Mouse (Mus musculus) midbrain, embryonic 13.5 days (tissue): Measurements from ENCODE around the gene Efcc1. TPM values are rescaled to one million over a fixed set of nuclear protein-coding genes. Genes with fewer than 3 reads are reported as not detected.

Experiments
- ATAC-seq: fragments of 200-750 bp; cut with Nextera tagmentation; 2 replicates; pipeline ENCODE4 v1.8.0; 2017; ENCODE audit warnings: mild to moderate bottlenecking, moderate TSS enrichment, moderate library complexity
- H3K27ac ChIP-seq: fragments of 300-500 bp; sonication (generic); 2 replicates; pipeline ENCODE4 v1.5.1; 2015; ENCODE audit warnings: inconsistent platforms, mild to moderate bottlenecking, moderate library complexity
- H3K27me3 ChIP-seq: fragments of 300-500 bp; sonication (generic); 2 replicates; pipeline ENCODE4 v1.6.1; 2015; ENCODE audit warnings: mild to moderate bottlenecking, inconsistent platforms
- H3K36me3 ChIP-seq: fragments of 300-500 bp; sonication (generic); 2 replicates; pipeline ENCODE4 v1.6.1; 2015; ENCODE audit warnings: mild to moderate bottlenecking, inconsistent platforms
- H3K4me1 ChIP-seq: fragments of 300-500 bp; sonication (generic); replicated peaks from 2 replicates; pipeline ENCODE4 v1.6.1; 2015; ENCODE audit warnings: inconsistent platforms
- H3K4me2 ChIP-seq: fragments of 300-500 bp; sonication (generic); replicated peaks from 2 replicates; pipeline ENCODE4 v1.6.1; 2015; ENCODE audit warnings: moderate library complexity, mild to moderate bottlenecking, inconsistent platforms
- H3K4me3 ChIP-seq: fragments of 300-500 bp; sonication (generic); replicated peaks from 2 replicates; pipeline ENCODE4 v1.5.1; 2015; ENCODE audit warnings: mild to moderate bottlenecking, inconsistent platforms
- H3K9ac ChIP-seq: fragments of 300-500 bp; sonication (generic); replicated peaks from 2 replicates; pipeline ENCODE4 v1.6.1; 2015; ENCODE audit warnings: mild to moderate bottlenecking, inconsistent platforms
- H3K9me3 ChIP-seq: fragments of 300-500 bp; sonication (generic); 2 replicates; pipeline ENCODE4 v1.6.1; 2016; ENCODE audit warnings: mild to moderate bottlenecking, inconsistent platforms
- WGBS: fragments of 180-500 bp; shearing (Covaris S2); methylation state at CpG from one replicate; pipeline ENCODE4 v1.1.7; 2015; 5-methylcytosine and 5-hydroxymethylcytosine counted together
- polyA plus RNA-seq: library from polyadenylated mRNA; unstranded; fragments of >200 nt; fragmentation: Nextera tagmentation; extraction: Ambion mirVana; gene quantifications from 2 replicates; pipeline ENCODE4 v1.2.1, GENCODE M21; 2015

Efcc1 gene
- 3.2 and 4.2 TPM in 2 replicates for polyA plus RNA-seq

DNA sequence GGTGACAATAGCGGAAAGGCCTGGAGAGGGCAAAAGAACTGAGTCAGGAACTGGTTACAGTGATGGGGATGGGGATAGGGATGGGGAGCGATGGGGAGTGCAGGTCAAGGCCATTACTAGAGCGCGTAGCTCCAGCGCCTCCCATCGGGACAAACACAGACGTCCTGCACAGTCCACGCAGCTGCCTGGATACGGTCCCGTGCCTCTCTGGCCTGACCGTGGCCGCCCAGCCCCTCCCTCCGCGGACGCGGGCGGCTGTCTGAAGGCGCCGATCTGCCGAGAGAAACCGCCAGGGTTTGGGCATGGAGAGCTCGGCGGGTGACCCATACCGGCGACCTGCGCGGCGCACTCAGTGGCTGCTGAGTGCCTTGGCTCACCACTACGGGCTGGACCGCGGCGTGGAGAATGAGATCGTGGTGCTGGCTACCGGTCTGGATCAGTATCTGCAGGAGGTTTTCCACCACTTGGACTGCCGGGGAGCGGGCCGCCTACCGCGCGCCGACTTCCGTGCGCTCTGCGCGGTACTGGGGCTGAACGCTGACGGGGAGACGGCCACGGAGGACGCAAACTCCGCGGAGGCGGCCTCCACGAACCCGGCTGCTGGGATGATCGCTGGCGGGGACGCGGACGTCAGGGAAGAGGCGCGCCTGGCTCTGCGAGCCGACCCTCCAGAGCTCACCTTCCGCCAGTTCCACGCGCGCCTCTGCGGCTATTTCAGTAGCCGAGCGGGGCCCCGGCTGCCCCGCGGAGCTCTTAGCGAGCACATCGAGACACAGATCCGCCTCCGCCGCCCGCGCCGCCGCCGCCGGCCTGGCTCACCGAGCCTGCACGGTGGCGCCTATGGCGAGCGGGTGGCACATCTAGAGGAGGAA, at the start of gene Efcc1:
TSS of gene Efcc1 (plus strand) at position 279 of the 872 bp plus-strand sequence.
- H3K4me3 ChIP-seq, result peak within 1 kb of the TSS; percentile 51
- peaks cover 42% of the 10 kb centered on the region for H3K4me1 ChIP-seq
- WGBS, result under 1% methylated on average over 88 of the region's 90 CpGs
- H3K9me3 ChIP-seq, result no peaks in the 10 kb centered on the region
- peak within 1 kb of the TSS; percentile 70 for H3K9ac ChIP-seq
- H3K27me3 ChIP-seq, result peaks cover 60% of the 10 kb centered on the region
- H3K36me3 ChIP-seq, result no peaks in the 10 kb centered on the region
- H3K4me2 ChIP-seq, result peak within 1 kb of the TSS; percentile 68
- peak; percentile 82 for ATAC-seq
- H3K27ac ChIP-seq, result peak within 1 kb of the TSS; percentile 45

DNA sequence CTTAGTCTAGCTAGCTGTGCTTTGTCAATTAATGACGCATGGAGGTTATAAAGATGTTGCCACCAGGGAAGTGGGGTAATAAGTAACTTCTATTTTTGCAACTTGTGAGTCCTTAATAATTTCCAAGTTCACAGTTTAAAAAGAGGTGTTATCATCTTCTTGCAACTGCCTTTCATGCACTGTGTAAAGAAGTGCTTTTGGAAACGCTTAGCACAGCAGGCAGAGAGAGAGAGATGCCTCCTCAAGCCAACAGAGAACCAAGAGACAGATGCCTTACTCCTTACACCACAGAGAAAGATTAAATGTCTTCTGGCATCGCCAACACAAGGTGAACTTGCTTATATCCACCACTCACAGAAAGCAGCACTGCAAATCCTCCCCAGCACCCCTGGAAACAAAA, 34.7 kb upstream of the Efcc1 start:
- H3K27ac ChIP-seq, result no peak overlapping the region
- no peaks in the 10 kb centered on the region for H3K27me3 ChIP-seq
- no peak overlapping the region for H3K4me3 ChIP-seq
- no peaks in the 10 kb centered on the region for H3K36me3 ChIP-seq
- H3K9ac ChIP-seq, result no peak overlapping the region
- no peaks in the 10 kb centered on the region for H3K9me3 ChIP-seq
- ATAC-seq, result no peak
- 82% methylated on average over 3 of the region's 3 CpGs for WGBS
- no peak overlapping the region for H3K4me2 ChIP-seq
- no peaks in the 10 kb centered on the region for H3K4me1 ChIP-seq

DNA sequence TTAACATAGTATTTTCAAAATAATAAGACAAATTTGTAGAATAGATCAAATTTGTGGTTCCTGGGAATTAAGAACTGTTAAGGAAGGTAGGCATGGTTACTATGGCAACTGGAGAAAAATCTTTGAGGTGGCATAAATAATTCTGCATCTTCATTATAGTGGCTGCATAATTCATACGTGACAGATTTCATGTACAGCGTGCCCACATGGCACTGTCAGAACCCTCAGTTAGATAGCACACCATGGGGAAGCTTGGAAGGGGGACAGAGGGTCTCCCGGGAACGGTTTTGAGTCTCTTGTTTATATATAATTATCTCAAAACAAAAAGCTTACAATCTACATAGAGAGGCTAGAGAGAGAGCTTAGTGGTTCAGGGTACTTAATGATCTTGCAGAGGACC, 34.1 kb upstream of the Efcc1 start:
- Histone ChIP-seq H3K4me1 (no peaks in the 10 kb centered on the region), H3K4me2 (no peak overlapping the region), H3K9me3 (no peaks in the 10 kb centered on the region), H3K27me3 (no peaks in the 10 kb centered on the region), H3K27ac (no peak overlapping the region), H3K9ac (no peak overlapping the region), H3K36me3 (no peaks in the 10 kb centered on the region), H3K4me3 (no peak overlapping the region)
- WGBS, result 88% methylated on average over 4 of the region's 4 CpGs
- ATAC-seq, result no peak

DNA sequence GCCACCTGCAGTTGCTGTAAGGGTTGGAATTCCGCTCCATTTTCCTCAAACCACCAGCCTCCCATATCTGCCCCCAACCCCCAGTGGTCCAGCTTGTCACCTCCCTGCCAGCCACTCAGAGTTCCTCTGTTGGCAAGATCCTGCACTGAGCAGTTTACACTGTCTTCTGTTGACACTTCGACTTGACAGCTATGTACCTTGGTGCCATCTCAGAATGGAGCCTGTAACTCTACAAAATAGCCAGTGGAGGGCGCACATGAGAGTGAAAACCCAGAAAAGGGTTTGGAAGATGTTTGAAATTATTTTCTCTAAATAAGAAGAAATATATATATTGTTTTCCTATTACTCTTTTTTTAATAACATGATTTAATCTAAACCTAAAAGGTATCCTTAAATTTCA, 24.4 kb upstream of the Efcc1 start:
- Histone ChIP-seq H3K4me1 (no peaks in the 10 kb centered on the region), H3K4me2 (no peak overlapping the region), H3K27me3 (no peaks in the 10 kb centered on the region), H3K9ac (no peak overlapping the region), H3K27ac (no peak overlapping the region), H3K36me3 (no peaks in the 10 kb centered on the region), H3K4me3 (no peak overlapping the region), H3K9me3 (no peaks in the 10 kb centered on the region)
- 45% methylated on average over 3 of the region's 3 CpGs for WGBS
- no peak for ATAC-seq

DNA sequence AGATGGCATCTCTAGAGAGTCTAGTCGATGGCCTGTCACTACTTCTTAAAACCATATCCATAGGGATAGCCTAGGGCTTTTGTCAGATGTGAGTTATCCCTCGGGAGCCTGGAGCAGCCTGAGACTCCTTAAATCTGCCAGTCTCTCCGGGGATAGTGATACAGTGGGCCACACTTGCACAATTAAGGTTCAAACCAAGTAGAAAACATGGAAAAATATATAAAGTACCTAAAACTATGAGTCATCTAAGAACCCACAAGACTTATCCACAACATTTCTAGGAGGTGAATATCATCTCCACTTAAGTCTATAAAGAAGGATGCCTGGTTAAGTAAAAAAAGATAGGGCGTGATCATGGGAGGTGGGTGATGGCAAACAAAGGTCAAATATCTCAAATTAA, 18.4 kb upstream of the Efcc1 start:
- no peaks in the 10 kb centered on the region for H3K27me3 ChIP-seq
- no peak overlapping the region for H3K9ac ChIP-seq
- no peak overlapping the region for H3K4me3 ChIP-seq
- H3K9me3 ChIP-seq, result no peaks in the 10 kb centered on the region
- no peak for ATAC-seq
- no peak overlapping the region for H3K27ac ChIP-seq
- 90% methylated on average over 4 of the region's 4 CpGs for WGBS
- H3K4me1 ChIP-seq, result no peaks in the 10 kb centered on the region
- no peaks in the 10 kb centered on the region for H3K36me3 ChIP-seq
- H3K4me2 ChIP-seq, result no peak overlapping the region

DNA sequence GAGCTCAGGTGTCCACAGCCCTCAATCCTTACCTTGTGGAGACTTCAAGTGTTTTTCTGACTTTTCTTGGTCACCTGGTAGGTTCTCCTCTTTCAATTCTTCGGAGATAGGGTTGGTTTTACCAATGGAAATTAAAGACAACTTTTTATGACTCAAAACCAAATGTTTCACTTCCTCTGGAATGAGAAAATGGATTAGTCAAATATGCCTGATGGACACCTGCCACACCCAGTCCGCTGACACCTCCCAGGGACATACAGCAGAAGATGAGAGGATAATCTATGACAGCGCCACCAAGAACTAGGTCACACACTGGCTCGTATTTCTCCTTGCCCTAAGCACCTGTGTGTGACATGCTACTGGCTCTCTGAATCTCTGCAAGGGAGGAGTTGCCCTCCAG, 16.6 kb upstream of the Efcc1 start:
- no peaks in the 10 kb centered on the region for H3K9me3 ChIP-seq
- no peak overlapping the region for H3K4me3 ChIP-seq

DNA sequence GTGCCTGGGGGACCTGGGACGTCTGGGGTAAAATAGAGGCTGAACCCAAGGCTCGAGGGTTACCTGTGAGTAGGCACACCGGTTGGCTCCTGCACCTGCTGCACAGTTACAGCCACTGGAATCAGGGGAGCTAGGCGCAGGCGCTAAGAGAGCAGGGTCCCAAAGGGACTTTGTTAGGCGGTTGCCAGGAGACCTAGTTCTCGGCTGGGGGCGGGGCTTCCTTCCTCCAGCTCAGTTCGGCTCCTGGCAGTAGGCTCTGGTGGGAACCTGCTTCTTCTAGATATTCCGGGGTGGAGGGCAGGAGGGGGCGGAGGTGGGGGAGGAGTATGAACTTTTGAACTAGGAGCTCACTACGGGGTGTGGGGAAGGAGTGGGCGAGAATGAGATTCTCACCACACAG, 8.0 kb upstream of the Efcc1 start:
- H3K27ac ChIP-seq, result no peak overlapping the region
- 6% methylated on average over 13 of the region's 13 CpGs for WGBS
- no peaks in the 10 kb centered on the region; the same call in 1 of the 2 replicates for H3K27me3 ChIP-seq
- peaks cover 12% of the 10 kb centered on the region for H3K4me1 ChIP-seq
- no peaks in the 10 kb centered on the region for H3K36me3 ChIP-seq
- H3K4me2 ChIP-seq, result peak overlapping the region; percentile 4; the same call in 1 of the 2 replicates
- peak; percentile 88 for ATAC-seq
- H3K9me3 ChIP-seq, result no peaks in the 10 kb centered on the region
- H3K4me3 ChIP-seq, result no peak overlapping the region
- H3K9ac ChIP-seq, result no peak overlapping the region

More for the DNA sequence above, 16.6 kb upstream of the Efcc1 start:
- no peak for ATAC-seq
- H3K36me3 ChIP-seq, result no peaks in the 10 kb centered on the region
- no peak overlapping the region for H3K27ac ChIP-seq
- H3K4me1 ChIP-seq, result no peaks in the 10 kb centered on the region
- WGBS, result 87% methylated on average over 4 of the region's 4 CpGs
- H3K4me2 ChIP-seq, result no peak overlapping the region
- H3K27me3 ChIP-seq, result no peaks in the 10 kb centered on the region
- no peak overlapping the region for H3K9ac ChIP-seq

DNA sequence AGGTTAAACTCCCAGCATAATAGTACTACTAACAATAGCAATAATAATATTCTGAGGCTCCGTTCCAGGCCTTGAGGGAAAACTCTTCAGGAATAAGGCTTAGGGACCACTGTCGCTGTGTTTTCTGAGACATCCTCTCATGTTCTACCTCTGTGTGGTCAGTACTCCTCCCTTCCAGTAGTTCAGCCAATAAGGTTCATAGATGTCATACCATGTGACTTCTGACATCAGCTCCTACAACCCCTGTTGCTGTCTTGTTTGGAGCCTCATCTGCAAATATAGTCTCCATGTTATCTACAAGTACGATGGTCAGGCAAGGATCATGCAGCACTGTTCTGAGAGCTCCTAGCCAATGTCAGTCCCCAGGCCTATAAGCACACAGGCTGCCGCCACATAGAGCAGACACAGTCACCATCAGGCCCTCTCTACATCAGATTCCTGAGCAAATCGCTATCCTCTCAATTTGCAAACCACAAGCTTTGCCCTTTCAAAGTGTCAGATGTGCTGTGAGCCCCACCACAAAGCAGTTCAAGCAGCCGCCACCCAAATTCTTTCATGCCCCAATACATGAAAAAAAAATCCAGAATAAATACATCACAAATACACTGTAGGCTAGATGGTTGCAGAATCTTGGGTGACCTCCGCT, 5.3 kb upstream of the Efcc1 start:
- ATAC-seq, result no peak
- Histone ChIP-seq H3K27ac (no peak overlapping the region), H3K4me3 (no peak overlapping the region), H3K27me3 (peaks cover 21% of the 10 kb centered on the region), H3K36me3 (no peaks in the 10 kb centered on the region), H3K4me2 (no peak overlapping the region), H3K4me1 (peaks cover 21% of the 10 kb centered on the region), H3K9me3 (no peaks in the 10 kb centered on the region), H3K9ac (no peak overlapping the region)
- 60% methylated on average over 7 of the region's 7 CpGs for WGBS

DNA sequence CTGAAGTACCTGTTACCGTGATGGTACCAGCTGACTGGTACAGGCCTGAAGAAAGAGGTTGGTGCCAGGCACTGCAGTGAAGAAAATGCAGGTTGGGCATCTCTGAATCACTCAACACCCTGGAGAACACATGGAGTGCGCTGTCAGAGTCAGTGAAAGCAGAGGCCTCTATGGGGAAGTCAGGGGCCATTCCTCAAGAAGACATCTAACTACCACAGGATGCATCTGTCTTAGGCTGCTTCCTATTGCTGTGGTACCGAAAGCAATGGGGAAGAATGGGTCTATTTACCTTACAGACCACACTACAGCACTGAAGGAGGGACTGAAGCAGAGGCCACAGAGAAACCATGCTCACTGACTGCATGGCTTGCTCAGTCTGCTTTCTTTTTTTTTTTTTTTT, 2.6 kb upstream of the Efcc1 start:
- no peak overlapping the region for H3K9ac ChIP-seq
- 81% methylated on average over 3 of the region's 3 CpGs for WGBS
- no peak overlapping the region for H3K4me2 ChIP-seq
- ATAC-seq, result no peak
- no peak overlapping the region for H3K4me3 ChIP-seq
- H3K36me3 ChIP-seq, result no peaks in the 10 kb centered on the region
- no peak overlapping the region for H3K27ac ChIP-seq
- H3K27me3 ChIP-seq, result peaks cover 45% of the 10 kb centered on the region
- no peaks in the 10 kb centered on the region for H3K9me3 ChIP-seq
- H3K4me1 ChIP-seq, result peaks cover 34% of the 10 kb centered on the region

DNA sequence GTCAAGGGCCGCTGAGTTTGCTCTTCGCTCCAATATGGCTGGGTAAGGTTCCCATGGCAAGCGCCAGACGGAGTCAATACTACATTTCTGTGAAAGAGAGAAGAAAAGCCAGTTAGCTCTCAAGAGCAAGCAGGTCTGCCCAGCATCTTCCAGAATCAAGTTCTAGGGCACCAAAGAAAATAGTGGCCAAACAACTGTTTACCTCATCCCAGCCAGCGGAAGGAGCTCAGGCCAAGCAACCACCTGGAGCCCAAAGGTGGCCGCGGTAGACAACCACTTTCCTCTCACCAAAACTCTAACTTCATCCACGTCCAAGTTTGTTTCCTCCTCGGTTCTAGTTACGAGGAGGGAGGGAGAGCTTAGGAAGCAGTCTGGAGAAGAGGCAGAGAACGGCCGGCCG, 528 bp upstream of the Efcc1 start:
- H3K4me1 ChIP-seq, result peaks cover 42% of the 10 kb centered on the region
- H3K9me3 ChIP-seq, result no peaks in the 10 kb centered on the region
- ATAC-seq, result no peak
- H3K9ac ChIP-seq, result peak overlapping the region; percentile 70; the same call in 1 of the 2 replicates
- H3K27me3 ChIP-seq, result peaks cover 60% of the 10 kb centered on the region
- H3K4me2 ChIP-seq, result peak overlapping the region; percentile 68
- 19% methylated on average over 13 of the region's 13 CpGs for WGBS
- no peaks in the 10 kb centered on the region for H3K36me3 ChIP-seq
- peak overlapping the region; percentile 51 for H3K4me3 ChIP-seq
- peak overlapping the region; percentile 45; the same call in 1 of the 2 replicates for H3K27ac ChIP-seq

DNA sequence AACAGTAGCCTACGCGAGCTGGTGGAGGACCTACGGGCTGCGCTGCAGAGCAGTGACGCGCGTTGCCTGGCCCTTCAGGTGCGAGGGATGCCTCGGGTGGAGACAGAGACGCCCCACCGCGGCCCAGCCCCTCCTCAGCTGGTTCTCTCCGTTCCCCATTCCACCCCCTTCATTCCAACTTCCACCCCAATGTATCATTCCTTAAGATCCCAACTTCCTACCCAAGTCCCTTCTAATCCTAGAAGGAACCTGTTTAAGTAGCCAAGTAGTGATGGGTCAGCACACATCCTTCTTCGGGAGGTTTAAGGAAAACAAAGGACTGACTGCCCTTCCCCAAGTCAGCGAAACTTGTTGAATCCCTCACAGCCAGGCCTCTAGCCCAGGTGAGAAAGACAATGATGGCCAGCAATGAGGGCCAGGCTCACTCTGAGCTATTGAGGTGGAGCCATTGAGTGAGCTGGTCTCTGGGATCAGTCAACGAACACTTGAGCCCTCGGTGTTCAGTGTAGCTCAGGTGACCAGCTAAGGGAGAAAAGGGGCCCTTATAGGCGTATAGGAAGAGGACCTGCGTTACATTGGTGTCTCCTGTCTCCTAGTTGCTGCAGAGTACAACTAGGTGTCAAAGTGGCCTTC, 910 bp downstream of the Efcc1 start:
- Histone ChIP-seq H3K4me1 (peaks cover 38% of the 10 kb centered on the region), H3K9ac (peak overlapping the region; percentile 70), H3K27me3 (peaks cover 60% of the 10 kb centered on the region), H3K36me3 (no peaks in the 10 kb centered on the region), H3K9me3 (no peaks in the 10 kb centered on the region), H3K27ac (peak overlapping the region; percentile 45; the same call in 1 of the 2 replicates), H3K4me2 (peak overlapping the region; percentile 68), H3K4me3 (peak overlapping the region; percentile 51)
- 3% methylated on average over 19 of the region's 19 CpGs for WGBS
- ATAC-seq, result peak; percentile 76
